Mouse (Mus musculus) kidney, postnatal 25 days (tissue): Measurements from ENCODE around the gene Eno3.
A peak's percentile ranks its signal among the peaks of the same experiment; 100 is the strongest.

ENCODE experiments used
- DNase-seq, 2 experiments: peaks; one replicate each; pipeline ENCODE4 v3.0.0; 2021; ENCODE audit warnings: mixed read lengths in 2 of 2

Eno3 gene

DNA sequence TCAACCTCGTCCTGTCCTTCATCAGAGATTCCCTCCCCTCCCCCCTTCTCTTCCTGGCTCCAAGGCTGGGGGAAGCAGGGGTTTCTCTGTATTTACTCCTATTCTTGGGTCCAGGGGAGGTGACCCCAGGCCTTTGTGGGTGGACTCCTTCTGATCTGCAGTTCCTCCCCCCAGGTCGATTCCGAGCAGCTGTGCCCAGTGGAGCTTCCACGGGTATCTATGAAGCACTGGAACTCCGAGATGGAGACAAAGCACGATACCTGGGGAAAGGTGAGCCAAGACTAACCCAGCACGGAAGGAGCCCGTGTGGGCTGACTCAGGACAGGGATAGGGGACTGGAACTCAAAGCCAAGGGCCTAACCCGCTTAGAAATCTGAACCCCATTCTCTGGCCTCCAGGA lies 989 bp downstream of the Eno3 start:
- no peak for DNase-seq

DNA sequence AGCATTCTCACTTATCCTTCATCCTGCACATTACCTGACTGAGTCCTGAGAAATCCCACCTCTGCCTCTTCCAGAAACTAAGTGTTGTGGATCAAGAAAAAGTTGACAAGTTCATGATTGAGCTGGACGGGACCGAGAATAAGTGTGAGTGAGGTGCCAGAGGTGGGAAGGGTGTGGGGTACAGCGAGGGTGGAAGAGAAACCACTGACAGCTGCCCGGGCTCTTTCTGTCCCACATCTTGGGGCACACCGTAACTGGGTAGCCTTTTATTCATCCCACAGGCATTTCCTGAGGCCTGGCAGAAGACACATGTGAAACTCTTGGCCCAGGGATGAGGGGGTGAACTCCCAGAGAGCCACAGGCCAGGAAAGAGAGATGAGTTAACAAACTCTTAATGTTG lies 1.5 kb downstream of the Eno3 start:
- DNase-seq = no peak

DNA sequence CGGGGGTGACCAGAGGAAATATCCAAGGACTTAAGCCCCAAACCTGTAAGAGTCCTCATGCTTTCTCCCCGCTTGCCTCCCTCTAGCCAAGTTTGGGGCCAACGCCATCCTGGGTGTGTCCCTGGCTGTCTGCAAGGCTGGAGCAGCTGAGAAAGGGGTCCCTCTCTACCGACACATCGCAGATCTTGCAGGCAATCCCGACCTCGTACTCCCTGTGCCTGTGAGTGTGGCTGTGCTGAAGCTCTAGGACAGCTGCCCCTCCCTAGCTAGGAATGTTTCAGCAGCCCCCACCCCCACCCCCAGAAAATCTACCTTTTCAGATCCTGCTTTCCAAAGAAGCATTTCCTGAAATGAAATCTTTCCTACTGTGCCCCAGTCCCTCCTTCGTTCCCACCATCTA lies 1.9 kb downstream of the Eno3 start:
- DNase-seq = no peak

DNA sequence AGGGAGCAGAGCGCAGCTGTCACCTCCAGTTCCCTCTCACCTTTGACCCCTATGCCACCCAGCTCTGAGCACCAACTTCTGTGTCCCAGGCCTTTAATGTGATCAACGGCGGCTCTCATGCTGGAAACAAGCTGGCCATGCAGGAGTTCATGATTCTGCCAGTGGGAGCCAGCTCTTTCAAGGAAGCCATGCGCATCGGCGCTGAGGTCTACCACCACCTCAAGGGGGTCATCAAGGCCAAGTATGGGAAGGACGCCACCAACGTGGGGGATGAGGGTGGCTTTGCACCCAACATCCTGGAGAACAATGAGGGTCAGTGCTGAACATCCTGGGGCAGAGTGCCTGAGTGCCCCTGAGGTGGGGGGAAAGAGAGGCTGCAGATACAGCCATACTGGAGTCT lies 3.6 kb downstream of the Eno3 start:
- DNase-seq = no peak

DNA sequence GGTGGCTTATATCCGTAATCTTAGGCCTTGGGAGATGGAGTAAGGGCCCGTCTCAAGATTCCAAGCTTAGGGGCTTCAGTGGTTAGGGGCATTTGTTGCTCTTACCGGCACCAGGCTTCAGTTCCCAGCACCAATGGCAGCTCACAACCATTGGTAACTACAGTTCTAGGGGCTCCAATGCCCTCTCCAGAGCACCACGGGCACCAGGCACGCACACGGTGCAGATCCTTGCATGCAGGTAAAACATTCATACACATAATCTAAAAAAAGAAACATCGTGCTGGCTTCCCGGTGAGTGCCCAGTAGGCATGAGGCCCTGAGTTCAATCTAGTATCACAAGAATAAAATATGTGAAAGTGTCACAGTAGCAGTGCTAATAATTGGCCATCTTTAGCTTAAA lies 6.1 kb downstream of the Eno3 start:
- DNase-seq = no peak

DNA sequence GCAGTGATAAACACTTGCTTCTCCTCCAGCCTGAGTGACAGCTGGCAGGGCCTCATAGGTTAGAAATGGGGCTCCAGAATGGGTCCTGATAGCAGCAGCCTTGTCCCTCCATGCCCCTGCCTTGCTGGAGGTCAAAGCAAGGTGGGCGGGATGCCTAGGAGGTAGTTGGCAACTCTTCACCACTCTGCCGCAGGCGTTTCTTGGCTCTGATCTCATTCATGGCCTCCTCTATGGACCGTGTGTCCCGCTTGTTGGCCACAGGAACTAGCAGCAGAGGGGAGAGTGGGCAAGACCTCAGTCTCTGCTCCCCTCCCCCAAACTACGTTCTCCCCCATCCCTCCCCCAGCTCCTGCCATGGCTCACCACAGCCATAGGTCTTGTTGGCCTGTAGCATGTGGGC lies 7.0 kb downstream of the Eno3 start:
- no peak for DNase-seq

DNA sequence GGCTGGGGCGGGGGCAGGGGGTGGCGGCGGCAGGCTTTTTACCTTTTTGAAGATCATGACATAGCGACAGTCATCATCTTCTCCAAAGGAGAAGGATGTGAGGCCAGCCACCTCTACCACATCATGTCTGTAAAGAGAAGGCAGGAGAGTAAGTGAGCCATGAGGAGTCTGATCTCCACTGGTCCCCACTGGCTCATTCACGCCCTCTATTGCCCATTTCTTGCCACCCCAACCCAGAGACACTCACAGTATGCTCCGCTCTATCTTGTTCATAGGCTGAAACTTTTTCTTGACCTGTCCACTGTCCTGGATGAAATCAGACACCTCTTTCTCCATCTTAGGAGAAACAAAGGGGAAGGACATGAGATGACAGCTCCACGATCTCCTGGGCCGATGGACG lies 7.7 kb downstream of the Eno3 start:
- no peak for DNase-seq

DNA sequence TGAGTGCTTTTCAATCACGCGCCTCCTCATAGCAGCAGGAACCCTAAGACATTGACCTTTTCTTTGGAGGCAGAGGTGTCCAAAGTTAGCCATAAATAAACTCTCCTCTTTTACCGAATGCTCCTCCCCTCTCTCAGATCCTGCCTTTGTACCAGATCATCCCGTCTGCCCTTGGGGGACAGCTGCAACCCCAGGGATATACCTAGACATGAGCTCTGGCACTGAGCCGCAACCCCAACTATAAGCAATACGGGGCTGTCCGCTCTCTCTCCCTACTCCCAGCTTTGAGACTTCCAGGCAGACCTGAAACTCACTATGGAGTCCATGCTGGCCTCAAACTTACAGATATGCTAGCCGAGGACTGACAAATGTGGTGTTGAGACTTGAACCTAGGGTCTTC lies 9.7 kb downstream of the Eno3 start:
- DNase-seq = no peak

DNA sequence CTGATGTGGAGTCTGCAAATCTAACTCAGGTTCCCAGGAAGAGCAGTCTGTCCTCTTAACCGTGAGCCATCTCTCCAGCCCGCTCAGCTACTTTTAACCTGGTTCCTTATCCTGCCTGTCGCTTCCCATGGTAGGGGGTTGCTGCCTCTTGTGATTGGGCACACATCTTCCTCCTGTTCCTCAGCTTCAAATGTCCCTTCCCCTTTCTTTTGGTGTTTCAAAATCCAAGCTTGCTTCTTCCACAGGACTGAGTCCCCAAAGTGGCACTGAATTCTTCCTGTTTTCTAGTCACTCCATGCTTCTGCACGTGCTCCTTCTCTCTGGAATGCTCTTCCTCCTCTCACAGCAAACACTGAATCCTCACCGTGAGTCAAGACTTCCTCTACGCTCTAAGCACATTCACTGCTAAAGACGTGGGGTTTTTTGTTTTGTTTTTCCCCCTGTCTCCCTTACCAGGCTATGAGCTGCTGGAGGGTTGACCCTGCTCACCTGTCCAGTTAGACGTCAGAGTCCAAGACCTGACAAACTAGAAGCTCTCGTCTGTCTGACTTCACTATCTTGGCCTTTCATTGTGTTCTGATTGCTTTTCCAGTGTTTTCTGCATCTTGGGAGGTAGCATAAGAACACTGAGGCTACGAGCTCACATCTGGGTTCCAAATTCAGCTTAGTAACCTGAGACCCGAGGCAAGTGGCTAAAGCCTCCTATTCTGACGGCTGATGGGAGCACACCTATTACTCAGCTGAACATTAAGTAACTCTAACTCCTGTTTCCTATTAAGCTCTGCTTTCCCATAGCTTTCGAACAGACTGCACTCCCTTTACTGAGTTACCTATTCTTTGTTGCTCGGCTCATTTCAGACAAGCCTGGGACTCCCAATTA lies 10.5 kb downstream of the Eno3 start:
- DNase-seq = no peak

DNA sequence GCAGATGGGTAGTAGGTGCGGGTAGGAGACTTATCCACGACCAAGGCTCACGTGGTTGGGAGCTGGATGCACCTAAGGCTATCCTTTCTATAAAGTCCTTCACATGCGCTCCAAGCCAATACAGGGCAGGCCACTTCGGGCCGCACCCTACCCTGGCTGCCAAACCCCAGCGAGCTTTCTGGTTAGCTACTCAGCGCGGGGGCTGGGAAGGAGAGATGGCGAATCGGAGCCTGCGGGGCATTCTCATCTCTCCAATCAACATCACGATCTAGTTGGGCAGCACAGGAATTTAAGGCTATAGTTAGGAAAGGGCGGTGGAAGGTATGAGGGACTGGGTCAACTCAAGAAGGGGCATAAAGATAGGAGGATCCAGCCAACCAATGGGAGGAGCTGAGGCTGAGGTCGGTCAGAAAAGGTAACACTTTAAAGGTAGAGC lies 11.4 kb downstream of the Eno3 start:
- no peak for DNase-seq

DNA sequence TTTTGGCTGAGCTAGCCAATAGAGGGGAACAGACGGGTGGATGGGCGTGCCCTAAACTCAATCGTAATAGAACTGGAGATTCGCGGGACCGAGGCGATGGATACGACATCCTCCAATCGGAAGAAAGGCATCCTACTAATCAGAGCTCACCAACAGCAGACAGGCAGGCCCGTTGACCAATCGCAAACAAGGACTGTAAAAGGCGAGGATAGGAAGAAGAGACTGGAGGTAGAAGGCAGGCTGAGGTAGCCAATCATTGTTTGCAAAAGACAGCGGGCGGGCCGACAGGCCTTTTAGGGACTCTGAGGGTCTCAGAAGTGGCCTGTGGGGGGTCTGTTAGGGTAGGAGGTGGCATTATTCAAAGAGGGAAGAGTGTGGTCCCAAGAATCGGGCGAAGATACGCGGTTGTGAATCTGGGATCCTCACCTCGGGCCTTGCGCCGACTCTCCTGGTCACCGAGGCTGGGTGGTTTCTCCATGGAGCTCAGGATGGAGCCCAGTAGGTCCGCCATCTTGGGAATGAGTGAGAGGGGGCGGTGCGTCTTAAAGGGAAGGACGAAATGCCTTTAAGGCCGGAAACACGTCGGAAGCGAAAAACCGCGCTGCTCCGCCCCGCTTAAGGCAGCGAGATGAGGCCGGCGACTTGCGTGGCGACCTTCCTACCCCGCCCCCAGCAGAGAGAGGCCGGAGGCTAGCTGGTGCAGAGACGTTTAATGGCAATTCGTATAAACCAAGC lies 11.9 kb downstream of the Eno3 start, which contains the start of gene Spag7:
TSS of gene Spag7 (minus strand) at position 646 of the 735 bp plus-strand sequence.
- DNase-seq = peak; percentile 100

DNA sequence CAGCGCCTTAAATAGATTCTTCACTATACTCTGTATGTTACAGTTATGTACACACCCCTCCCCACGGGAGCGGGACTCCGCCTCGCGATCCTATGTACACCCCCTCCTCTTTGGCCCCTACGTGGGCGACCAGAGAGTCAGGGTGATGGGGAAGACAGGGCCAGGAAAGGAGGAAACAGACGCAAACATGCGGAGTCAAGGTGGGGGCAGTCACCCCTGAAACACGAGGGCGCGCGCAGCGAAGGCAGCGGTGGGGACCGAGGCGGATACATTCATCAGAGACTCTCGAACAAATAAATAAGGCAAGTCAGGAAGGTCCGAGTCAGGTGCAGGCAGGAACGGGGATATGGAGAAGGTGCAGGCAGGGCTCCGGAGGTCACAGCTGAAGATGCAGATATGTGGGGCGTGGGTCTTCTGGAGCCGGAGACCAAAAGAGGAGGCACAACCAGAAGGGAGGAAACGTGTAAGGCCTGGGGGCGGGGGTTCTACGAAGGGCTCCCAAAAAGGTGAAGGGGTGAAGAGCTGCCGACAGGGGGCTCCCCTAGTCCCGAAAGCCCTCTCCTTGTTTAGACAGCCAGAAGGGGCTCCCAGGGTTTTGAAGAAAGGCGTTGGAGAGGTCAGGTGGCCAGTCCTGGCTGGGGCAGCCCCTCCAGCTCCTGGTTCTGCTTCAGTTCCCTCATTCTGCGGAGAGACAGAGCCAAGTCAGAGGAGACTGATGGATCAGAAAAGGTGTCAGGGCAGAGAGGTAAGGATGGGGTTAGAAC lies 12.8 kb downstream of the Eno3 start:
- peak; percentile 78 to 84 for DNase-seq

DNA sequence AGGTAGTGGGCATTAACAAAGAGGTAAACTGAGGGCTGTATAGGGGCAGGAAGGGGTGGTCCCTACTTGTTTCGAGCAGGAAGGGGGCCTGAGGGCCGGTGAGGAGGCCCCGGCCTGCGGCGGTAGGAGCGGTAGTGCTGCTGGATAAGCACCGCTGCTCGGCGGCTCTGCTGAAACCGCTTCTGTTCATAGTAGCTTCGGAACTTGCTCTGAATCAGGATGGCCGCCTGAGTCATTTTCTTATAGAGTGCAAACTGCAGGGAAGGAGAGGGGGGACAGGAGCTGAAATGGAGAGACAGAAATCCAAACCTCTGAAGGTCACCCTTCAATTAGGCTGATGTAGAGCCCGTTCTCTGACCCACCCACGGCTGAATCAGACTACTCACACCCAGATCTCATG lies 13.5 kb downstream of the Eno3 start:
- DNase-seq = peak; percentile 28 to 62

DNA sequence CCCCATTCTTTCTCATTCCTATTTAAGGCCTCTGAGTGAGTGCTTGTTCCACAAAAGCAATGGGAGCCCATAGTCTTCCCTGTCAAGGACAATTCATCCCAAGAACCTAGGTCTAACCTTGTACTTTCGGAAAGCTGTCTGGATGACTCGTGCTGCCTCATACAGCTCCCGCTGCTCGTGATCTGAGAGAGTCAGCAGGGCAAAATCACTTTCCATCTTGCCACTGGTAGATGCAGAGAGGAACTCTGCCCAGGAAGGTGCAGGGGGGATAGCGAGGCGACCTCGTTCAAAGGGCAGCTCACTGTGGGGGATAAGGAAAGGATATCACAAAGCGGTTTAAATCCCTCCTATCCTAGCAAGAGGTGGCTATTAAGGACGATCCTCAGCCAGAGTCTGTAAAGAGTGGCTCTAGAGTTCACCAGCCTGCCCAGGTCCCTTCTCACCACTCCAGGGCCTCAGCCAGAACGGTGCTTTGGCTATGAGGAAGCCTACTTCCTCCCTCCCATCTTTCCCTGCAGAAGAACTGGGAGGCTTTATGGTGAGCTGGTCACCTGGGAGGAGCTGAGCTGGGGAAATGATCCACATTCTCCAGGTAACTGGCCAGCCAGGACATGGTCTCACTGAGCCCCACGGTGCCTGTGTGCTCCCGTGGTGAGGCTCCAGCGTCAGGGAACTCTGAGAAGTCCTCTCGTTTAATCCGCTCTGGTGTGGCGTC lies 14.5 kb downstream of the Eno3 start:
- DNase-seq = peak in 1 of 2 experiments; percentile 61

DNA sequence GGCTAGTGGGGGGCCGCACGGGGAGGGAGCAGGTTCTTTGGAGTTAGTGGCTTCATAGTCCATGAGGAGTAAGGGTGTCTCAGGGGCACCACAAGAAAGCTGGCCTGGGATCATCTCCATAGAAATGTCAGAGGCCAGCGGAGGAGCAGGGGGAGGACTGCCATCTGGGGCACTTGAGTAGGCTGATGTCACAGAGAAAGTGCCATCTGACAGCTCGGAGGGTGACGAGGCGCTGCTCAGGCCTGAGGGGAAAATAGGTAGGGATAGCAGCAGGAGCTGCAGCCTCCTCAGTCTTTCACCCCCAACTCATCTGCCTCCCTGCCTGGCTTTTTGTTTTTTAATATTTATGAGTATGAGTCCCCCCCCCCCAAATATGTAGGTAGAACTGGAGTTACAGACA lies 17.0 kb downstream of the Eno3 start:
- DNase-seq = peak in 1 of 2 experiments; percentile 25

DNA sequence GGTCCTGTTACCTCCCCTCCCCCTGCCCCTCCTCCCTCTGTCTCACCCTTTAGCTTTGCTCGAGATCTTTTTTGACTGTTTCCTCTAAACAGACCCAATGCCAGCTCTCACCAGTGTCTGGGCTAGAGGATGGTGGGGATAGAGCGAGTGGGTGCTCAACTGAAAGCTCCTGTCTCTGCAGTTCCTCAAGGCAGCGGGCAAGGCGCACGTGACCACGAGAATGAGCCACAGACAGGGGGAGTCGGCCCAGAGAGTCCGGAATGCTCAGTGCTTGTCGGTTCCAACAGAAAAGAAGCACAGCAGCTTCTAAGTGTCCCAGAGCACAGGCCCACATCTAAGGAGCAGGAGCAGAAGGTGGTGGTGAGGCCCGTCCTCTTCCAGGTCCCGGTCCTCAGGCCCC lies 17.5 kb downstream of the Eno3 start:
- DNase-seq = peak in 1 of 2 experiments; percentile 42

DNA sequence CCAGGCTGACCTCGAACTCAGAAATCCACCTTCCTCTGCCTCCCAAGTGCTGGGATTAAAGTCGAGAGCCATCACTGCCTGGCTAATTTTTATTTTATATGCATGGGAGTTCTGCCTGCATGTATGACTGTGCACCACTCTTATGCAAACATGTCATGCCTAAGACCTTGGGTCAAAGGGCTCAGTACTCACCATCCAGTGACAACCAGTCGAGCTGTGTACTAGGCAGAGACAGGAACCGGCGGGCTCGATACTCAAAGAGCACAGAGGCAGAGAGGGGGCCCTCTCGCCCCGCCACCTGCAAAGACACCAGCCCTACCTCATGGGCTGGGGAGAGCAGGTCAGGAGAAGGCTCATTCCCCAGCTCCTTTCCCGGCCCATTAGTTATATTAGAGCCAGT lies 21.1 kb downstream of the Eno3 start:
- DNase-seq = peak in 1 of 2 experiments; percentile 28

DNA sequence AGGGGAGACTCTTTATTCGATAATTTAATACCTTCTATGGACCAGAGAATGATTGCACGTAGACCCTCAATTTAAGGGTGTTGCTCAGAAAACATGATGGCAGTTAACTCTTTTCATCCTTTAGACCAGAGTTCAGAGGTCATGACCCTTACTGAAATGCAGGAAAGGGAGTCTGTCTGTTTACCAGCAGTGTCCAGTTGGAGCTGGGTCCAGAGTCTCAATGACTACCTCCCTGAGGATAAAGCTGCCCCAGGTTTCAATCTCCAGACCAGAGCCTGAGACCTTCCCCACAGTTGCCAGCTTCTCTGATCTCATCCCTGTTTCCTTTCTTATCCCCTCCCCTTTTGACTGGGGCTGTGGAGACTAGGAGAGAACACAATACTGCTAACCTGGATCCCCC lies 21.6 kb downstream of the Eno3 start:
- DNase-seq = peak in 1 of 2 experiments; percentile 31

DNA sequence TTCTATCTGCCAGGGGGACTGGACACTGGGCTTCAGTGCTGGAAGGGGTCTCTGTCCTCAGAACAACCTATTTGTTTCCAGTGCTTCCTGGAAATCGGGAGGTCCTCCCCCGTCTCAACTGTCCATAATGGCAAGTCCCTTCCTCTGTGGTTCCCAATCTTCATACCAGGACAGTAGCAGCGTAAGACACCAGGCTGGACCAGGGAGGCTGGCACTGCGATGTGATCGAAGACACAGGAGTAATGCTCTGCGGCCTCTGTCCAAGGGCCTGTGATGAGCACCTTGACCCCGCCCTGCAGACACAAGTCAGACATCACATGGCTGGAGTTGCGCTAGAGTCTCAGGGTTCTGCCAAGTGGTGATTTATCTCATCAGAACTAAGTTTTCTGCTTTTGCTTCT lies 22.4 kb downstream of the Eno3 start:
- DNase-seq = peak in 1 of 2 experiments; percentile 32

DNA sequence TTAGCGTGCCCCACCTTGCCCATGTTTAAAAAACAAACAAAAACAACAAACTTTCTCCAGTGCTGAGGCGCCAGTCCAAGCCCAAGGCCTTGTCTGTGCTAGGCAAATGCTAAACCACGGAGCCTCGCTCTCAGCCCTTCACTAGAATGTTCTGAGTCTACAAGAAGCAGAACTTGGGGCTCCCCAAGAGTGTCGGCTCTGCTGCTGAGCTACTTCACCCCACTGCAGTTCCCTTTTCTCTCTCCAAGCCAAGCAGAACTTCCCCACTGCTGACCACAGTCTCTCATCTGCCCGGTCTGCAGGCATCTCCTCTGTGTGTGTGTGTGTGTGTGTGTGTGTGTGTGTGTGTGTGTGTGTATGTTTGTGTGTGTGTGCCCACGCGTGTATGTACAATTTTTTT lies 22.9 kb downstream of the Eno3 start:
- peak in 1 of 2 experiments; percentile 34 for DNase-seq

DNA sequence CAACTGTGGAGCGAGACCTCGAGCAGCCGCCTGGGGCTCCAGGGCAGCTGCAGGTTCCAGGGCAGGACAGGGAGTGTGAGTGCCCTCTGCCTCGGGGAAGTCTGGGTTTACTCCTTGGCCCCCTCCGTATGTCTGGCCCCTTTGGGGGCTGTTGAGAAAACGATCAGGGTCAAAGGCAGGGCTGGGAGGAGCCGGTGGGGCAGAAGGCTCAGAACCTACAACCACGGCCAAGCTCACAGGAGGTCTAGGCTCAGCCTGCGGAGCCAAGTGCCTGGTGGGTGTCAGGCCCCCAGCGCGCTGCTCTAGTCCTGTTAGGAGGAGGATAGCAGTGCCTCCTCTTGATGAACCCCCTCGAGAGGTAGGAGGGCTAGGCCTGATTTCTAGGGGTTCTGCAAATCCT lies 24.2 kb downstream of the Eno3 start:
- peak in 1 of 2 experiments; percentile 35 for DNase-seq

DNA sequence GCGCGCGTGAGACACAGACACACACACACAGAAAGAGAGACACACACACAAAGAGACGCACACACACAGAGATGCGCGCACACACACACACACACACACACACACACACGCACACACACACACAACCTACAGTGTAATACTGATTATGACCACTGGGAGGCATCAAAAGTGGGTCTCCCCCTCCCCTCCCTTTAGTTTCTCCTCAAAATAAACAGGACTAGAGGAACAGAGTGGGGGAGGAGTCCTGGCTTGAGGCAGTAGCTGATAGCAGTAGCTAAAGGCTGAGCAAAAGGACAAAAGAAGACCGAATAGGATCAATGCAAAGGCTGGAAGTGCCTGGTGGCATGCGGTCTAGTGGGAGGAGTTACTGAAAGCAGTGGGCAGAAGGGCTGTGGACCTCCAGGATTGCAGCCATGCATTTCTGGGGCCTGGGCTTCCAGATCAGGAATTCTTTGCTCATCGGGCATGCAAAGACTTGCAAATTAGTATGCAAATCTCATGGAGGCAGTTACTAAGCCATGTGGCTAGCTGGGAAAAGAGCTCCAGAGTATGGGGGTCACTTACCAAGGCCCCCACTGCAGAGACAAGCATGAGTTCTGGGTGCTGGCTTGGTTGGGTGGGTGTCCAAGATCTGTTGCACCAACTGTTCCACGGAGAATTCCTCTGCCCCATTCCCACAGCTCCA lies 25.0 kb downstream of the Eno3 start:
- peak in 1 of 2 experiments; percentile 32 for DNase-seq
